Mouse (Mus musculus): ENCODE results near the gene Tns2.

Tns2 gene

DNA sequence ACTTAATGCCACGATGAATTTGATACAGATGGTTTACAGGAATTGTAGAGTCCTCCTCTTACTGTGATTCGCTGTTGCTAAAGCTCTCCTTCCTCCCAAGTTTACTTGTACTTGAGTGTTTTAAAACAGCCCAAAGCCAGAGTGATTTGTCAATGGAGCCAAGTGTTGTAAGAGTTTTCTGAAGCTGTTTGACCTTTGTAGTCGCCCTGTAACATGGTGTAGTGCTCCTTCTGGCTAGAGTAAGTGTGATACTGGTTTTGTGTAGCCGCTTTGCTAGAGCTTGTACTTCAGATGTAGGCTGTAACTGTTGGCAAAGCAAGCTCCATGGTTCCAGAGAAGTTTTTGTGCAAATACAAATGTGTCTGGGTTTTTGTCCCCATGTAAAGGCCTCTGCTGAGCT, 8.0 kb upstream of the Tns2 start:
- DNase-seq: no peak

DNA sequence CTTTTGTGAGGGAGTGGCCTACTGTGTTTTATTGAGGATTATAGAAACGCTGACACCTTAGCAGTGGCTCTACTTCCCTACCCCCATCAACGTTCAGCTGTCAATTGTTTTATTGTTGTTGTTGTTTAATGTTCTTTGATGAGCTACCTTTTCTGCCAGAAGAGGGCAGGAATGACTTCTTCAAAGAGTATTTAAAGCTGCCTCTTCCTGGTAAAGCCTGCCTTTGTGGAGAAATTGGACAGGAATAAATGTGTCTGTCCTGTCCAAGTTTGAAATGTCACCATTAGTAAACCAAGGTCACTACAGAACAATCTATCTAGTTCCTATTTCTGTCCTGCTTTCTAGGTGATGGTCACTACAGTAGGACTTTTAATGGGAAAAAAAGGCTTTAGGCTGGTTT, 6.1 kb upstream of the Tns2 start:
- no peak for DNase-seq

DNA sequence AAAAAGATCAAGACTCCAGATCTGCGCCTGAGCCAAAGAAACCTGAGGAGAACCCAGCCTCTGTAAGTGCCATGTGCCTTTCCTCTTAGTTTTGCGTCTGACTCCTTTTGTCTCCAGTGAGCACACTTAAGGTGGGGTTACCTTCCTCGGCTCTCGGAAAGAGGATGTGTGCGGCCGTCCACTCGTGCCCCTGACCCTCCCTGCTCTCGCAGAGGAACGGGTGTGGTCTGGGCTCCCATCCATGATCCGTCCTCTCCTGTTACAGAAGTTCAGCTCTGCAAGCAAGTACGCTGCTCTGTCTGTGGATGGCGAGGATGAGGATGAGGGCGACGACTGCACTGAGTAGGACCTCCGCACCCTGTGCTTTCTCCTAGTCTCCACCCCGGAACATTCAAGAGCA, 5.2 kb upstream of the Tns2 start:
- DNase-seq: no peak

DNA sequence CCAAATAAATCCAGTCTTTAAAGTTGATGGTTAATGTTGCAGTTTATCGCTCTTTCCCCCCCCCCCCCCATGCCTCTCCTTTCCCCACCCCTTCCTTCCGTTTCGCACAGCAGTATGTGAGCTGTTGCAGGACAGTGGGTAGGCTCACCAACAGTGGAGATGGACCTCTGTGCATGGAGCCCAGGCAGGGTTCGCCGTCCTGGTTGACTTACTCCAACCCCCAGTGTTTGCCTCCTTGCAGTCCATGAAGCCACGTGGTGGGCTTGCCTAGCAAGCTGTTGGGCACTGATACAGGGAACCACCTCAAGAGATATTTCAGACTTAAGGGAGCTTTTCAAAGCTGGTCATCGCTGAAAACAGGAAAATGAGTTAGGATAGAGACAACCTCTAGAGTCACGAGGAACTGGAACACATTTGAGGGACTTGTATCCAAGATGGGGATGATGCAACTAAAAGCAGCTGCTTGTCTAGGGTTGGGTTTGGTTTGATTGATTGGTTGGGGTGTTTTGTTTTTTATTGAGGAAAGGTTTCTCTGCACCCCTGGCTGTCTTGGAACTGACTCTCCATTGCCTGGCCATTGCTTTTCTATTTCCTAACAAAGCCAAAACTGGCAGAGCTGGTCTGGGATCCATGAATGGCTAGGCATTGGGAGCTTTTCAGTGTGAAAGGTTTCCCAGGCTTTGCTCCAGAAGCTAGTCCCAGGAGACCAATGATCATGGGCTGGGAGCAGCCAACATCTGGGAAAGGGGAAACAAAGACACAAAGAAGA, 2.9 kb upstream of the Tns2 start:
- no peak for DNase-seq

DNA sequence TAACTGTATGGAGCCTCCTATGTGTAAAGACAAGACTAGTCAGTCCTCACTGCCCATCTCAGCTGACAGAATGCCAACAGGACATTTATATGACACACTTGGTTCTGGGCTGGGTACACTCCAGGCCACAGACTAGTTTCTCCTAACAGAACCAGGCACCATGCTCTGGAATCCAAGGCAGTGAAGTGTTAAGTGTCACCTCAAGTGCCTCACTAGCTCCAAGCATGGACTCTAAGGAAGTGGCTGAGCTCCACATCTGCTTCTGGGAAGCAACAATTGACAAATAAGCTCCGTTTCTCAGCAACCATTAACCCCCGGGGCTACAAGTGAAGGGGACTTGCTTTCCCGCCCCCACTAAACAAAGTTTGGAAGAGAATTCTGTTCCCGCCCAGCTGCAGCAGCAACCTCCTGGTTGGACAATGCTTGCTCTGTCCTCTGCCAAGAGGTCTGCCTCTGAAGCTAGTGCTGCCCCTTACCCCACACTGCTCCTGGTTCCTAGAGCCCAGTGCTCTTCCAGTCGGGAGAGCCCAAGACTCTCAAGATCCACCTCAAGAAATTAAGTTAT, 2.1 kb upstream of the Tns2 start:
- no peak for DNase-seq

DNA sequence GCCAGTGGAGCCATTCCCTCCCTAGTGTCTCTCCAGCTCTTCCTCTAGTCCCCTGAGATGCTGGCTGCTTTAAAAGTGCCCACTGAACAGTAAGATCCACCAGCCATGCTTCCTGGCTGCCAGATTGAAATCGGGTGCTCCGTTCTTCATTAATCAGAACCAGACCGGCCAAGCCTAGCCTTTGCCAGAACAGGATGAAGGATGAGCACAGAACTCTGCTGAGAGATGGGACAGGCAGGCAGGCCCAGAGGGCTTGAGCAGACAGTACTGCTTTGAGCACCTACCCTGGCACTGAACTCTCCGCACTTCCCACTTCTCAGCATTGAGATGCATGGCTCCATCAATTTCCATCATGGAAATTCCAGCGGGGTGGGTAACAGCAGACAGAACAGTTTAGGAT, 953 bp upstream of the Tns2 start:
- no peak for DNase-seq

DNA sequence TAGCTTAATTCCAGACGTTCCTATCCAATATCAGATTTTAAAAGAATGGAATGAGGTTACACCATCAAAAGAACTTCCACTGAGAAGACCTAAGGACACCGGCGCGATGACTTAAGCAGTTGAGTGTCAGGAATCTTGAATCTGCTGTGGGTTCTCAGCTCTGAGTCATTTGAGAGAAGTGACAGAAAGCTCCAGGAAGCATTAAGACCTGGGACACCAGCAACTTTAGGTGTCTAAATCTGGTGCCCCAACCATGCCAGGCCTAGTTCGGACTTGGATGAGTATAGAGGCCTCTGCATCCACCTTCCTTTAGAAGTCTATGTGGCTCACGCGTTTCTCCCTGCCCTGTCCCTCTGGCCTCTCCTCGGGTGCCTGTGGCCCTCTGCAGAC, 447 bp upstream of the Tns2 start:
- DNase-seq: no peak

DNA sequence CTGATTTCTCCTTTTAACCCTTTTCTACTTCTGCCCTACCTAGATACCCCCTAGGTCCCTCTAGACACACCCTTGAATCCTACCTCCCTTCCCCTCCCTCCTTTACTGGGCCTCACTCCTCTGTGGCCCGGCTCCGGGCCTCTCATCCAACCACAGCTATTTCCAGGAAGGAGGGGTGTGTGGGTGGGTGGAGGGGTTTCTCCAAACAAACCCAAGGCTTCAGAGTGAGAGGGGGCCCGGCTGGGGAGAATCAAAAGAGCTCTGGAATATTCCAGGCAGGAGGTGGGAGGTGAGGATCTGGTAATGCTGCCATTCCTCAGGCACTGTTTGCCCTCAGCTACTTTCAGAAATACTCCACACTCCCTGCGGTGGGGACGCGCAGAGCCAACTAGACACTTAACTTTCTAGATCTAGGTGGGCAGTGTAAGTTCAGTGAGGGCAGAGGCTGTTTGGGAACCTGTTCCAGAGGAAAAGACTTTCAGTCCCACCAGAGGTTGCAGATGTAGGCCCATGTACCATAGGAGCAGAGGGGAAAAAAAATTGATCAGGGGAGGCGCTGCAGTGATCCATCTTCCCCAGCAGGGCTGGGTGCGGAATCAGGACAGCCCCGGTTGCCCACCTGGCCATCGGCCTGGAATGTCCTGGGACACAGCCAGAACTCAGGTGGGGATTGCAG, 921 bp downstream of the Tns2 start:
- peak in 1 of 2 experiments; percentile 66 for DNase-seq

DNA sequence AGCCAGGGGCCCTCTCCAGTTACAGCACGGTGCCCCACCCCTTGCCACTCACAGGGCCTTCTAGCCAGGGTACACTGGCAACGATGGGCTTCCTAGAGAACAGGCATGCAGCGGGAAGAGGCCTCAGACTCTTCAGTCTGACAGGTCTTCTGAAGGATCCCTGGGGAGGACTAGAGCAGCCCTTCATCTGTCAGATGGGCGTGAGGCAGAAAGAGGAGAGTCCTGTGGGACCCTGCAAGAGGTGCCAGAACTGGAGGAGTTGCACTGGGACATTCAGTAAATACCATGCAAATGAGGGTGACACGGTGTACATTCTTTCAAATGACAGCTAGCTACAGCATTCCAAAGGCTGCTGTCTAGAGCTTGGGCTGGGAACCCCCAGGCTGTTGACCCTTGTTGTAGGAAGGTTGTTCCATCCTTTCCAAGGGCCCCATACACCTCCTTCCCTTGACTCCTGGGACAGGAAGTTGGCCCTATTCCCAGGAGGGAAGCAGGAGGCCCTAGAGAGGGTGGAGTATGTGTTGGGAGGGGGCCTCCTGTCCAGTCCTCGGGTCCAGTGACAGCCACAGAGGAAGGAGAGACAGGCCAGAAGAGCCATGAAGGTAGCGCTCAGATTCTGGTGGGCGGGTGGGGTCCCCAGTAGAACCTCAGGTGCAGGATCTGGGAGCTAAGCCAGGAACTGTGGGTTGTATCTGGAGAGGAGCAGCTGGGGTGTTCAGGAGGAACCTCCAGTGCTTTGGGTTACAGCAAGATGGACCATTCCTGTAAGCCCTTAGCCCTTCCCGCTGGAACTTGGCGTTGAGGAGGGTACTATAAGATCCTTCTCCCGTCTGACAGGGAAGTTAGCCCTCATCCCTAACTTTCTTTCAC, 1.7 kb downstream of the Tns2 start:
- DNase-seq: peak; percentile 79 to 88

DNA sequence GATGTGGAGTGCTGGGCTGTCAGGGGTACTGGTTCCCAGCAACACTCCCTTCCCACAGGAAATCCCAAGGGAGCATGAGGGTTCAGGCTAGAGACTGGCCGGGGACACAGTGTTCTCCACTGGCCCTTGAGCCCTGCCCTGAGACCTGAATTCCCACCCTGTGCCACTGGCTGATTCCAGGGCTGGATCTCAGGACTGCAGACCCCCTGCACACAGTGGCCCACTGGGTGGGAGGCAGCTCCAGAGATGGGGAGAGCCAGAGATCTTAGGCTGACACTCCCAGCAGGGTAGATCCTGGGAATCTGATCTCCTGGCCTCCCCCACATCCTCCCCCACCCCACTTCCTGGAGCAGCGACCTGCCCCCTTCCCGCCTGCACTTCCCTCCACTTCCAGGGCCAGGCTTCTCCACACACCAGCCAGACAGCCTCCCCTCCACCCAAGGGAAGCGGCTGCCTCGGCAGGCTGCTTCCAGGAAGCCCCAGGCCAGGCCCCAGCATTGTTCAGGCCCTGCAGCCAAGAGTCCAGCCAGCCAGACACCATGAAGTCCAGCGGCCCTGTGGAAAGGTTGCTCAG, 2.4 kb downstream of the Tns2 start:
- DNase-seq: peak; percentile 71 to 80

DNA sequence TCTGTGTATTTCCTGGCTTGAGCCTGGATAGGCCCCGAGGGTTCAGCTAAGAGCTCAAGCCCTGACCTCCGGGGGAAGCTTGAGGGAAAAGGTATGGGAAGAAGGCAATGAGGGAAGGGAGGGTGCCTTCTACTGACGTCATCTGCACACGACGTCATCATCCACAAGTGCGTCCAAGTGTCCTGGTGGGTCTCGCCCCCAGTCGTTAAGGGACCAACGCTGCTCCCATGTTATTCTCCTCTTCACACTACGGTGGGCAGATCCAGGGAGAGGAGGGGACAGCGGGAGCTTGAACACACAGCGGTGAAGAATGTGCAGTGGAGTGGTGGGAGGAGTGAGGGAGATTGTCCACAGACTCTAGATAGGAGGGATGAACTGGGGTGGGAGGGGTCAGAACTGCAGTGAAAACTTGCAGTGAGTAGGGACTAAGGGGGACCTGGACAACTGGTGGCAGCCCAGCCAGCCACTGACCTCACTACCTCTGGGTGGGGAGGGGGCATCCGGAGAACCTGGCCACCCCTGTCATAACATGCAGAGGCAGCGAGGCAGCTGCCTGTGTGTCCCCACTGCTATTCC, 3.2 kb downstream of the Tns2 start:
- DNase-seq: peak in 1 of 2 experiments; percentile 56

DNA sequence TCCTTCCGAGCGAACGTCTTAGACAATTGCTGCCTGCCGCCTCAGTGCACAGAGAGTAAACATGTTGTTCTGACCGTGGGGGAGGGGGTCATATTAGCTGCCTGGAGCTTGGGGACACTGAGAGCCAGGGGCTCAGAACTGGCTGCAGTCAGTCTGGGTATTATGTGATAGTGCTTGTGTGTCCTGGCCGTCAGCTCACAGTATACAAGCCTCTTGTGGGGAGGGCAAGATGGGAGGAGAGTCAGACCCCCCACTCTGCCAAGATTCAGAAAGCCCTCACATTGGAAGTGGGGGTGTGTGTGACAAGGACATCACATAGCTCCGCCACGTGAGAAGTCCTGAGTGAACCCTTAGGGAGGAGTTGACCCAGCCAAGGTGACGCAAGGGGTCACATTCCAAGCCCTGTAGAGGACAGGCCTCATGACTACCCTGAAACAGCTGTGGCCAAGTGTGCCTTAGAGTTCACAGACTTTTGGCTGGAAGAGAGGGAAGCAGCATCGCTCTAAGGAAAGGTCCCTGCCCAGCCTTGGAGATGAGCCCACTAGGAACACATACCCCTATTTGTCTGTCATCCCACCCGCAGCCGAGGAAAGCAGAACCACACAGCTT, 3.8 kb downstream of the Tns2 start:
- peak; percentile 95 to 97 for DNase-seq

DNA sequence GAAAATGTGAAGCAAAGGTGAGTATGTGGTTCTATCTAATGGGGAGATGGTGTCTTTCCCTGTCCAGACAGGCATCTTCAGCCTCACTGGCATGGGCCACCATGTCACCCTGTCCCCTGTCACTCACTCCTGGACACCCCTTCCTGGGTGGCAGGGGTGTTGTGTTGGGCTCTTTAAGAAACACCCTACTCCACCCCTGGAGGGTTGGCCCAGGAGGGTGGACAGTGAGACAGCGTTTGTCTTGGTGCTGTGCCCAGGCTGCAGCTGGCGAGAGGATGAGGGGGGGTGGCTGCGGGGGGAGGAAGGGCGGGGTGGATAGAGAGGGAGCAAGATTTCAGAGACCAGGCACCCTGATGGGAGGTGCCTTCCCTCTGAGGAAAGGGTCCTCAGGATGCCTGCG, 5.1 kb downstream of the Tns2 start:
- peak; percentile 76 to 82 for DNase-seq

DNA sequence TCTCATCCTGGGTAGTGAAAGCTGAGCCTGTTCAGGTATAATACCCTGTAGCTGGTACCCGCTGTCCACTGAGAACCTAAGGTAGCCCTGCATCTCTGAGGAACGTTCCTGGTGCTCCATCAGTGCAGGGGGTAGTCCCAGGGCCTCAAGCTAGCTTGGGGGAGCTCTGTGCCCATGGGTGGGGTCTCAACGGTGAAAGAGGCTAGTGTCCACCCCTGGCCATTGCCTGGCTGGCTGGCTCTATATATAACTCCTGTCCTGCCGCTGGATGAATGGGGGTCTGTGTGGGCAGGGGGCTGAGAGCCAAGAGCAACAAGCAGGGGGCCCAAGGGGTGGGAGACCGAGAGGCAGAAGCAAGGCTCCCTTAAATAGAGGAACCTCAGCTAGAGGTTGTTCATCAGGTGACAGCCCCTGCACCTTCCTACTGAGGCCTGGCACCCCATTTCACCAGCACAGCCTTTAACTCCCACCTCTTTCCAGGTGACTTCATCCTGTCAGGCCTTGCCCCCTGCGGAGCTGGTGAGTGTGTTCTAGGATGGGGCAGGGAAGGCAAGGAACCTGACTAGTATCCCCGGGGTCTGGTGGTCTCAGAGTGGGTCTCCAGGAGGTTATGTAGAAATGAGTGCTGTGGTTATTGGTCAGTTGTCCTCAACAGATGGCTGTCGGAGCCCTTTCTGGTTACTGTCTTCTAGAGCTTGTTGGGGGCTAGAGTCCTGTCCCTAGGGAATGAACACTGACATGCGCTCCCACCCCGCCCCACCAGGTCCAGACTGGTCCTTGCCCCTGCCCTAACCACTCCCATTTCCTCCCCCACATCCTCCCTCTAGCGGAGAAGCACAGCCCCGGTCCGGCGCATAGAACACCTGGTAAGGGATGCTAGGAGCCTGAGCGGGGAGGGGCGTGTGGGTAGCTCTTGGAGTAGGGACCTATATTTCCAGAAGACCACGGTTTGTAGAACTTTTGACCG, 5.8 kb downstream of the Tns2 start:
- DNase-seq: no peak

DNA sequence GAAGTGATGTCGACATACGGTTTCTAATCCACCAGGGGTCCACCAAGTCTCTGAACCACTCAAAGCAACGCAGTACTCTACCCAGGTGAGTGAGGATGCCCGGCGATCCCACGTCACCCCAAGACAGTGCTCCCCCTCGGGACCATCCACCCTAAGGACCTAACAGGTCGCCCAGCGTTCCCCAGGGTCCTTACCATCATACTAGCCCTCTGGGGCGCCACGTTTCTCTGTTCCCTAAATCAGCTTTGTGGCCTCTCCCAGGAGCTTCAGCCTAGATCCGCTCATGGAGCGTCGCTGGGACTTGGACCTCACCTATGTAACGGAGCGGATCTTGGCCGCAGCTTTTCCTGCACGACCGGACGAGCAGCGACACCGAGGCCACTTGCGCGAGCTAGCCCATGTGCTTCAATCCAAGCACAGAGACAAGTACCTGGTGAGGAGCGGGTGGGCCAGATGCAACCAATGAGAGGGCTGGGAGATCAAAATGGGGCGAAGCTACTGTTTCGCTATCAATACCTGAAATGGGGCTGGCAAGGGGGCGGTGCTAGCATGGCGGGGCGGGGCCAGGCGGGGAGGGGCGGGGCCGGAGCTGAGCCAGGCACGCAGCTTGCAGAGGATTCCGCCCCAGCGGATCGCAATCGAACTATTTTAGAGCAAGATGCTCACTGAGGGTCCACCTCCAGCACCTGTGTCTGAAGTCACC, 6.7 kb downstream of the Tns2 start:
- no peak for DNase-seq

DNA sequence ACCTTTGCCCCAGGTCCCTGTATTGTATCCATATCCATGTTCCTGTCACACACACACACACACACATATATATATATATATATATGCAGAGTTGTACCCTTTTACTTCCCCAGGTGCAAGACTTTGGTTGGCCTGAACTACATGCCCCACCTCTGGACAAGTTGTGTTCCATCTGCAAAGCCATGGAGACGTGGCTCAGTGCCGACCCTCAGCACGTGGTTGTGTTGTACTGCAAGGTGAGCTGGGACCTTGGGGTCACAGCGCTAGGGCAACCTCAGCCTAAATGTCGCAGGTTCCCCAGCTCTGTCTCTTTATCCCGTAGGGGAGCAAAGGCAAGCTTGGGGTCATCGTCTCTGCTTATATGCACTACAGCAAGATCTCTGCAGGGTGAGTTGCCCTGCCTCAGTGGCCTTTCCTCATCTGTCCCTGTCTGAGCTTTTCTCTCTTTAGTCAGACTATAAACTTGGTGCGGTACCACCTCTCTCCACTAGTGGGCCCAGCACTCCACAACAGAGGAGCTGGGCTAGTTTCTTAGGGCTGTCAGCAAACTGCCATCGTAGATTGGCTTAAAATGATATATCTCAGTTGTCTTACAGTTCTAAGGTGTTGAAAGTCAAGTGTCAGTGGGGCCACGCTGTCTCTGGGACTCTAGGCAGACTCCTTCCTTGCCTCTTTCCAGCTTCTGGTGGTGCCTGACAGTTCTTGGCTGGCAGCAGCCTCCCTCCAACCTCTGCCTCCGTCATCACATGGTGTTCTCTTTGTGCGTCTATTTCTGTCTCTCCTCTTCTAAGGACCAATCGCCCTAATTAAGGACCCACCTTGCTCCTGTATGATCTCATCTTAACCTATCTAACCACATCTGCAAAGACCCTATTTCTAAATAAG, 7.7 kb downstream of the Tns2 start:
- DNase-seq: peak in 1 of 2 experiments; percentile 77

DNA sequence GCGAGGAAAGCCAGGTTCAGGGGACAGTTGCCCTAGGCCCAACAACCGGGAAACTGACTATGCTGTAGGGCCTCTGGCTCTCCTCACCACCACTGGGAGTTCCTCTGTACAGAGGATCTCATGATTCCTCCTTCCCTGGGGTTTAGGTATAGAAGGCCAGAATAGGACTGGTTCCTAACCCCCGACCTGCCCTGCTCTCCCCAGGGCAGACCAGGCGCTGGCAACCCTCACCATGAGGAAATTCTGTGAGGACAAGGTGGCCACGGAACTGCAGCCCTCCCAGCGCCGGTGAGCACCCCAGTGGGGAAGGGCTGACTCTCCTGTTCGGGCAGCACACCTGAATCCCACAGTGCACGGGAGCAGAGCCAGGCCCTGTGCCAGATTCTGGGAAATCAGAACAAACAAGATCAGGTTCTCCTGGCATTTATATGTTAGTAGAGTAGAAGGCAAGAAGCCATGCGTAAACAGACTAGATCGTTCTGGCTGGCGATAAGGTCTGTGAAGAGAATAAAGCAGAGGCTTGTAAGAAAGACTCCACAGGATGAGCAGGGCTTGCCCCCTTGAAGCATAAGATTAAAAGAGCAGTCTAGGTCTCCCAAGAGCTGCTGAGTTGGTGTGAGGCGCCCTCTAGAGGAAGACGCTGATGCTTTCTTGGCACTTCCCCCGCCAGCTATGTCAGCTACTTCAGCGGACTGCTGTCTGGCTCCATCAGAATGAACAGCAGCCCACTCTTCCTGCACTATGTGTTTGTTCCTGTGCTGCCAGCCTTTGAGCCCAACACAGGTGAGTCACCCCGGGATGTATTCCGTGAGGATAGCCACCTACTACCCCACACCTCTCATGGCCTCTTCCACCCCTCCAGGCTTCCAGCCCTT, 8.7 kb downstream of the Tns2 start:
- DNase-seq: peak; percentile 74 to 83

DNA sequence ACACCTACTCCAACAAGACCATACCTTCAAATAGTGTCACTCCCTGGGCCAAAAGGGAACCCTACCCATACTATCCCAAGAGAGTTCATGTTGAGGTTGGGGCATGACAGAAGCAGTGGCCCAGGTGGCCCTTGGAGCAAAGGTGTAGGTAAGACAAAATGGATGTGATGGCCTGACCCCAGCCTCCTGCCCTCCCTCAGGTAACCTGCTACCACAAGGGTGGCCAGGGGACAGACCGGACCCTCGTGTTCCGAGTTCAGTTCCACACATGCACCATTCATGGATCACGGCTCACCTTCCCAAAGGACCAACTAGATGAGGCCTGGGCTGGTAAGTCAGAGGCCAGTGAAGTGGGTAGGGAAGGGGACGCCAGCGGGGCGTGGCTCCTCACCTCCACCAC, 10.1 kb downstream of the Tns2 start:
- no peak for DNase-seq

All from kidney, adult 8-10 months (tissue).